Mouse (Mus musculus): Measurements from ENCODE around the gene Inhbb. TPM values are rescaled to one million over a fixed set of nuclear protein-coding genes. Genes with fewer than 3 reads are reported as not detected.
A peak's percentile ranks its signal among the peaks of the same experiment; 100 is the strongest.

The Inhbb gene
- polyA plus RNA-seq, 1 experiment from 2014 or later: 0.32 TPM

DNA sequence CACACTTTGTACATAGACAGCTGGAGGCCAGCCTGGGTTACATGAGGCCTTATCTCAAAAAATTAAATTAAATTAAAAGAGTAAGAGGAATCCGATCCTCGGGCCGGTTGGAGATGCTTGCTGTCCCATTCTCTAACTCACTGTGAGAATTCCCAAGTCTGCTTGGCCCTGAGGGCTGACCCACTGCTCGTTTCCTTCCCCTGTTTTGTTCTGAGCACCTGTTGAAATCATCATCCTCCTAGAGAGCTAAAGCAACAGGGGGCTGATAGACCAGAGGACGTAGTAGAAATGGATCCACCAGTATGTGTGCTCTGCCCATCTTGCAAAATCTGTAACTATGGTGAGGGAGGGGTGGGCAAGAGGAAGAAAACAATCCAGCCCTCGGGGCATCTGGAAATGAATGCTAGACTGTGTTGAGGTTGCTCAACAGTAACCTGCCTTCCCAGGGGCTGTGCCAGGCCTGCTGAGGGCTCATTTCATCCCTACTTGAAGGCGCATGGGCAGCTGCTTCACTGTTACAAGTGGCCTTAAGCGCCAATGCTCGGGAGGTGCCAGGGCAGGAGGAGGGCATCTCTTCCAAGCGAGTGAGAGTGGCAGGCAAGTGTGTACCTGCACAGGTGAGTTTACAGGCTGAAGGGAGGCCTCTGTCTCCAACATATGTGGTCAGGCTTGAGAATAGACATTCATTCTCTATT, 28.8 kb upstream of the Inhbb start:
- 80% methylated on average over 10 of the region's 10 CpGs for WGBS
- ATAC-seq (ENCODE audit: low FRiP score): no peak
- H3K4me2 ChIP-seq (replicated peaks; ENCODE audit: low read depth, low read length): no peak overlapping the region
- H3K9ac ChIP-seq (ENCODE audit: low read depth, low read length): no peak overlapping the region
- no peak overlapping the region for H3K4me3 ChIP-seq (ENCODE audit: low read depth, low read length)
- no peaks in the 10 kb centered on the region for H3K9me3 ChIP-seq (ENCODE audit: control insufficient read depth, low read length)
- H3K4me1 ChIP-seq (replicated peaks; ENCODE audit: control insufficient read depth, insufficient read depth, low read length): no peaks in the 10 kb centered on the region
- no peaks in the 10 kb centered on the region for H3K36me3 ChIP-seq (ENCODE audit: control insufficient read depth, insufficient read depth, low read length)
- no peak for DNase-seq (ENCODE audit: low spot score)
- H3K27ac ChIP-seq (ENCODE audit: low read depth, low read length): no peak overlapping the region
- no peaks in the 10 kb centered on the region for H3K27me3 ChIP-seq (ENCODE audit: control insufficient read depth, insufficient read depth, low read length)

DNA sequence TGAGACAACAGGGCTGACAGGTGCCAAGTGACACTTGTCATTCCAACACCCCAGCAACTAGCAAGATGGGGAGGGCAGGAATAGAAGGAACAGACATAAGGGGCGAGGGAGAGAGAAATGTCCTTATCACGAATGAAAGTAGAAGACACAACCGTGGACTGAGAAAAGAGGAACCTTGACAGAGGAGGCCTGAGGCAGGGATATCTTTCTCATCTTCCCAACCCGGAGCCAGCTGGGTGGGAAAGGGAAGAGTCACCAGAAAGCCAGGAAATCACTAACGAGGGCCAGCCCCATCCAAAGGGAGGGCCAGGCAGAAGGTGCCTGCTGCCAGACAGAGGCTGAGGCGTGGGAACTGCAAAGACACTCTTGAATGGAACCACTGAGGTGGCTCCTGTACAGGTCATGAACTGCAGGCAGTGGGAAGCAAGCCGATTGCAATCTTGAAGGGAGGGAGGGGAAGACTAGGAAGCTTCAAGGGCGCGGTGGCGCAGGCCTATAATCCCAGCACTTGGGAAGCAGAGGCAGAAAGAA, 24.8 kb upstream of the Inhbb start:
- WGBS: 77% methylated on average over 10 of the region's 10 CpGs
- DNase-seq (ENCODE audit: low spot score) (no peak), ATAC-seq (ENCODE audit: low FRiP score) (no peak)
- Histone ChIP-seq H3K27ac (ENCODE audit: low read depth, low read length) (no peak overlapping the region), H3K27me3 (ENCODE audit: control insufficient read depth, insufficient read depth, low read length) (no peaks in the 10 kb centered on the region), H3K9ac (ENCODE audit: low read depth, low read length) (no peak overlapping the region), H3K4me1 (replicated peaks; ENCODE audit: control insufficient read depth, insufficient read depth, low read length) (no peaks in the 10 kb centered on the region), H3K9me3 (ENCODE audit: control insufficient read depth, low read length) (no peaks in the 10 kb centered on the region), H3K36me3 (ENCODE audit: control insufficient read depth, insufficient read depth, low read length) (no peaks in the 10 kb centered on the region), H3K4me3 (ENCODE audit: low read depth, low read length) (no peak overlapping the region), H3K4me2 (replicated peaks; ENCODE audit: low read depth, low read length) (no peak overlapping the region)

DNA sequence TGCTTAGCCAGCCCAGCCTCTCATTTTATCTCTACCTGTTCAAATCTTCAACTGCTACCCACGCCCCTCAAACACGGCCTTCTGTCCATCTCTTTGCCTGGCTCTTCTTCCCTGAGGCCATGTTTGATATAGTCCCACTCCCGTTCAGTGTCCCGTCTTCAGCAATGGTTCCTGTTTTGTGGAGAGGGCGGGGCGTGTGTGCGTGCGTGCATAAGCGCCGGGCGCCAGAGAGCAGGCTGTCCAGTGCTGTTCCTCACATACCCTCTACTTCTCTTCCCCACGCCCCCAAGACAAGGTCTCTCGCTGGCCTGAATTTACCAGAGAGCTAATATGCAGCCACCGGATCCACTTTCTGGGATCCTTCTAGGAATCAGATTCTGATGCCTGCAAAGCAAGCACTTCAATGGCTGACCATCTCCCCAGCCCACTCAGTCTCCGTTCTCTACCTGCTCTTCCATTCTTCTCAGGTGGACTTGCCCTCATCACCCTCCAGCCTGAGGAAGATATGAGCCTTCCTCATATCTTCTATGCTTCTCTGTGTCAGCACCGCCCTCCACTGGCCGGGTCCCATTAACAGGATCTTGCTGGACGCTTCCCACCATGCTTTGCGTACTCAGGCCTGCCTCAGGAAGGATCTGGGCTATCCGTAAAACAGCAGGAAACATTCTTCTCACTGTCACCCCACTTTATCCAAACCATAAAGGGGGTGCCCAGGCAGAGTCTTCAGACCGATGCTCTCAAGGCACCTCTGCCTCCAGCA, 21.7 kb upstream of the Inhbb start:
- ATAC-seq (ENCODE audit: low FRiP score): no peak

DNA sequence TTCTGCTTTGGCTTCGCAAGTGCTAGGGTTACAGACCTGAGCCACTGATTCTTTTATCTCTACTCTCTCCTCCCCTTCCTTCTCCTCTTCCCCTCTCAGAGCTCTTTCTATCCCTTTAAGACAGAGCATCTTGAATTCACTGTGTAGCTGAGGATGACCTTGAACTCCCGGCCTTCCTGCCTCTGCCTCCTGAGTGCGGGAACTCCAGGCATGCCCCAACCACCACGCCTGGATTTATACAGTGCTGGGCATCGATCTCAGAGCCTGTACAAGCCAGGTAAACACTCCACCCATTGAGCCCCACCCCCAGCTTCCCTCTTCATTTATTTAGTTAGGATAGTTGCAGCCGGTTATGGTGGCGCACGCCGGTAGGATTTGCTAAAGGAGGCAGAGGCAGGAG, 20.9 kb upstream of the Inhbb start:
- H3K27me3 ChIP-seq (ENCODE audit: control insufficient read depth, insufficient read depth, low read length): no peaks in the 10 kb centered on the region
- no peak overlapping the region for H3K4me3 ChIP-seq (ENCODE audit: low read depth, low read length)
- DNase-seq (ENCODE audit: low spot score) (no peak), ATAC-seq (ENCODE audit: low FRiP score) (no peak)
- no peaks in the 10 kb centered on the region for H3K4me1 ChIP-seq (replicated peaks; ENCODE audit: control insufficient read depth, insufficient read depth, low read length)
- H3K4me2 ChIP-seq (replicated peaks; ENCODE audit: low read depth, low read length): no peak overlapping the region
- no peak overlapping the region for H3K9ac ChIP-seq (ENCODE audit: low read depth, low read length)
- WGBS: 93% methylated on average over 9 of the region's 9 CpGs
- H3K9me3 ChIP-seq (ENCODE audit: control insufficient read depth, low read length): no peaks in the 10 kb centered on the region
- H3K27ac ChIP-seq (ENCODE audit: low read depth, low read length): no peak overlapping the region
- H3K36me3 ChIP-seq (ENCODE audit: control insufficient read depth, insufficient read depth, low read length): no peaks in the 10 kb centered on the region

More for the DNA sequence above, 21.7 kb upstream of the Inhbb start:
- Histone ChIP-seq H3K36me3 (ENCODE audit: control insufficient read depth, insufficient read depth, low read length) (no peaks in the 10 kb centered on the region), H3K4me2 (replicated peaks; ENCODE audit: low read depth, low read length) (no peak overlapping the region), H3K4me1 (replicated peaks; ENCODE audit: control insufficient read depth, insufficient read depth, low read length) (no peaks in the 10 kb centered on the region), H3K27ac (ENCODE audit: low read depth, low read length) (no peak overlapping the region), H3K27me3 (ENCODE audit: control insufficient read depth, insufficient read depth, low read length) (no peaks in the 10 kb centered on the region), H3K9ac (ENCODE audit: low read depth, low read length) (no peak overlapping the region), H3K9me3 (ENCODE audit: control insufficient read depth, low read length) (no peaks in the 10 kb centered on the region), H3K4me3 (ENCODE audit: low read depth, low read length) (no peak overlapping the region)
- WGBS: 87% methylated on average over 21 of the region's 21 CpGs
- DNase-seq (ENCODE audit: low spot score): no peak

DNA sequence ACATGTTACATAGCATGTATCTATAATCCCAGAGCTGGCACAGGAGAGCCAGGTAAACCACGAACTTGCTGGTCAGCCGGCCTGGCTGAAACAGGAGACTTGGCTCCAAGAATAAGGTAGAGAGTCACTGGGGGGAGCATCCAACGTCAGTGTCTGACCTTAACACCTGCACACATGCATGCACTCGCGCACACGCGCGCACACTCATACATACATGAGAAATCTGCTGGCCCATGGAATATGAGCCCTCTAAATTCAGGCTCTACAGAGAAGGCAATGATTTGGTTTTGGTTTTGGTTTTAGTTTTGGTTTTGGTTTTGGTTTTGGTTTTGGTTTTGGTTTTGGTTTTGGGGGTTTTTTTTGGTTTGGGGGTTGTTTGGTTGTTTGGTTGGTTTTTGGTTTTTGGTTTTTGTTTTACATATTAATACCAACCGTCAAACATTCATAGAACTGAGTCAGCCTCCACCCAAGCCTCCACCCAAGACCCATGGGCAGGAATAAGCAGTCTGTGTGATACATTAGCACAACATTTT, 16.1 kb upstream of the Inhbb start:
- H3K27ac ChIP-seq (ENCODE audit: low read depth, low read length): no peak overlapping the region
- 90% methylated on average over 9 of the region's 9 CpGs for WGBS
- H3K4me1 ChIP-seq (replicated peaks; ENCODE audit: control insufficient read depth, insufficient read depth, low read length): no peaks in the 10 kb centered on the region
- H3K9me3 ChIP-seq (ENCODE audit: control insufficient read depth, low read length): no peaks in the 10 kb centered on the region
- DNase-seq (ENCODE audit: low spot score): no peak
- no peak for ATAC-seq (ENCODE audit: low FRiP score)
- no peak overlapping the region for H3K4me3 ChIP-seq (ENCODE audit: low read depth, low read length)
- H3K27me3 ChIP-seq (ENCODE audit: control insufficient read depth, insufficient read depth, low read length): no peaks in the 10 kb centered on the region
- H3K9ac ChIP-seq (ENCODE audit: low read depth, low read length): no peak overlapping the region
- H3K36me3 ChIP-seq (ENCODE audit: control insufficient read depth, insufficient read depth, low read length): no peaks in the 10 kb centered on the region
- H3K4me2 ChIP-seq (replicated peaks; ENCODE audit: low read depth, low read length): no peak overlapping the region

DNA sequence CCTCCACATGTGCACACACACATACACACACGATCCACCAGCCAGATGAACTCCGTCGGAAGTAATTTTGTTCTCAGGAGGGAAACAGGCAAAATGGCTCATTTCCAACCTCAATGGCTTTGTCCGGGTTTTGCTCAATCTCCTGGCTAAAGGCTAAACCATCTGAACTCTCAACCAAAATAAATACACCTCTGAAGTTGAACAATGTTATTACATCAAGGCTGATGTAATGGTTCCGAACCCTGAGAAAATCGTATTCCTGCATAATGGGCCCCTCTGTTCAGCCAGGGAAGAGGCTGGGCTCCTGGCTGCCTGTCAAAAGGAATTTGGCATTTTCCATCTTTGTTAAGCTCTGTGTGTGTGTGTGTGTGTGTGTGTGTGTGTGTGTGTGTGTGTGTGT, 15.4 kb upstream of the Inhbb start:
- H3K27me3 ChIP-seq (ENCODE audit: control insufficient read depth, insufficient read depth, low read length): no peaks in the 10 kb centered on the region
- no peaks in the 10 kb centered on the region for H3K36me3 ChIP-seq (ENCODE audit: control insufficient read depth, insufficient read depth, low read length)
- no peaks in the 10 kb centered on the region for H3K4me1 ChIP-seq (replicated peaks; ENCODE audit: control insufficient read depth, insufficient read depth, low read length)
- ATAC-seq (ENCODE audit: low FRiP score): no peak
- no peak overlapping the region for H3K27ac ChIP-seq (ENCODE audit: low read depth, low read length)
- no peak for DNase-seq (ENCODE audit: low spot score)
- no peak overlapping the region for H3K4me2 ChIP-seq (replicated peaks; ENCODE audit: low read depth, low read length)
- no peaks in the 10 kb centered on the region for H3K9me3 ChIP-seq (ENCODE audit: control insufficient read depth, low read length)
- no peak overlapping the region for H3K4me3 ChIP-seq (ENCODE audit: low read depth, low read length)
- H3K9ac ChIP-seq (ENCODE audit: low read depth, low read length): no peak overlapping the region
- 84% methylated on average over 6 of the region's 6 CpGs for WGBS

DNA sequence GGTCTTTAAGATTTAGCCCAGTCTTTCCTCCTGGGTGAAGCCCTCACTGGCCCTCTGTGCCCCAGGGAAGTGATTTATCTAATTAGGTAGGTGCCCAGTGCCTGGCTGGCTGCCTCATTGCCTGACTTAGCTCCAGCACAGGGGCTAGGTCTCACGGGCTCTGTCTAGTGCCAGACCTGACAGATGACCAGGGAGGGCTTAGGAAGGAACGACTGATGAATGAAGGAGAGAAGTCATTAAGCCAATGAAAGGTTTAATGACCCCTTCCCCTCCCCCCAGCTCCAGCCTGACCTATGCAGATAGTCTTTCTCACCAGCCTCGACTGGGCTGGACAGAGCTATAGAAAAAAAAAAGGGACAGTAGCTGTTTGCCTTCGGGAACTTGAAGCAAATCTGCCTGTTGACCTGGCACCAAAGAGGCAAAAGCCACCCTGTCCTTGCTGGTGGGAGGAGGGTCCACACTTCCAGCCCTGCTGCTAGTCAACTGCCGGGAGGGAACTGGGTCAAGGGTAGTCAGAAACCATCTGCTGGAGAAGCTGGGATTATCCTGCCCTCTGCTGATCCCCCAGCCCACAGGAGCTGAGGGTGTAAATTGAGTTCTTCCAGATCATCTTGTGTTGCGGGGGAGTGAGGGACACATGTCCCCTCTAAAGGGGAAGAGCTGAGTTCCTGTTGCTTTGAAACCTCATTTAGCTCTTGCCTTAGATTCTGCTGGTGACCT, 2.3 kb upstream of the Inhbb start:
- no peak for ATAC-seq (ENCODE audit: low FRiP score)
- WGBS: 37% methylated on average over 6 of the region's 6 CpGs
- Histone ChIP-seq H3K27me3 (ENCODE audit: control insufficient read depth, insufficient read depth, low read length) (peaks cover 42% of the 10 kb centered on the region), H3K4me1 (replicated peaks; ENCODE audit: control insufficient read depth, insufficient read depth, low read length) (peaks cover 10% of the 10 kb centered on the region), H3K4me3 (ENCODE audit: low read depth, low read length) (no peak overlapping the region), H3K9ac (ENCODE audit: low read depth, low read length) (no peak overlapping the region), H3K4me2 (replicated peaks; ENCODE audit: low read depth, low read length) (no peak overlapping the region), H3K9me3 (ENCODE audit: control insufficient read depth, low read length) (no peaks in the 10 kb centered on the region), H3K36me3 (ENCODE audit: control insufficient read depth, insufficient read depth, low read length) (no peaks in the 10 kb centered on the region), H3K27ac (ENCODE audit: low read depth, low read length) (no peak overlapping the region)
- no peak for DNase-seq (ENCODE audit: low spot score)

DNA sequence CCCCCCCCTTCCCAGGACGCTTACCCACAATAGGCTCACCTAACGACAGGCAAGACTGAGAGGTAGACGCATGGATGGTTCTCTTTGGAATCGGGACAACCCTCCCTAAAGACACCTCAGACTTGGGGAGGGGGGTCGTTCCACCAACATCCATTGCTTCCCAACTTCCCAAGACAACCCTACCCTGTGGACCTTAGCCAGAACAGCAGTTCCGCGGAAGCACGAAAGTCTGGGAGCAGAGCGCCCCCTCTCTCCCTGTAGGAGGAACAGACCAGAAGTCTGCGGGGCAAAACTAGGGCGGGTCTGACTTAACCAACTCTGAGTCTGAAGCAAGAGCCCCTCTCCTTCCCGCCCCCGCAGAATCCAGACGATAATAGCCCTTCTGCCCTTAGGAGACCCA, 1.5 kb upstream of the Inhbb start:
- ATAC-seq (ENCODE audit: low FRiP score): 0 out of 2 replicates have a peak, but pooled peaks have one; percentile 17
- Histone ChIP-seq H3K9me3 (ENCODE audit: control insufficient read depth, low read length) (no peaks in the 10 kb centered on the region), H3K27ac (ENCODE audit: low read depth, low read length) (no peak overlapping the region), H3K36me3 (ENCODE audit: control insufficient read depth, insufficient read depth, low read length) (no peaks in the 10 kb centered on the region), H3K4me3 (ENCODE audit: low read depth, low read length) (no peak overlapping the region), H3K27me3 (ENCODE audit: control insufficient read depth, insufficient read depth, low read length) (peaks cover 49% of the 10 kb centered on the region), H3K4me2 (replicated peaks; ENCODE audit: low read depth, low read length) (no peak overlapping the region), H3K9ac (ENCODE audit: low read depth, low read length) (no peak overlapping the region), H3K4me1 (replicated peaks; ENCODE audit: control insufficient read depth, insufficient read depth, low read length) (peaks cover 11% of the 10 kb centered on the region)
- 9% methylated on average over 14 of the region's 14 CpGs for WGBS
- peak; percentile 69 for DNase-seq (ENCODE audit: low spot score)
